Mouse (Mus musculus) heart, postnatal 10 days (tissue): ENCODE results near the gene Krtap24-1. TPM values are rescaled to one million over a fixed set of nuclear protein-coding genes. Genes with fewer than 3 reads are reported as not detected.
A peak's percentile ranks its signal among the peaks of the same experiment; 100 is the strongest.

Experiments used
- DNase-seq, 2 experiments: peaks; one replicate each; pipeline ENCODE4 v3.0.0; 2021
- intact Hi-C: fragments of 180-260 bp; cut with DNase I; formaldehyde crosslinking; loops from one replicate; pipeline ENCODE4 v1.15.1; 2025
- total RNA-seq, 2 experiments: library from RNA; stranded (reverse); gene quantifications; 2 replicates each; pipeline ENCODE4 v1.2.3; 2021

The Krtap24-1 gene
- total RNA-seq = not detected

- intact Hi-C loops = no loop called here
- no peak for DNase-seq
Observed at GRCm38 (mm10) chr16:88611922-88612321, at the start of gene Krtap24-1. Krtap24-1 (minus strand) TSS chr16:88612279.

- peak; percentile 10 to 11 for DNase-seq
- intact Hi-C loops = no loop called here
Observed at GRCm38 (mm10) chr16:88657426-88657825, 45.3 kb upstream of the Krtap24-1 start.

- intact Hi-C loops = no loop called here
- DNase-seq = no peak
Observed at GRCm38 (mm10) chr16:88651952-88652351, 39.9 kb upstream of the Krtap24-1 start.

GRCm38 (mm10) chr16:88651082-88651481 lies 39.0 kb upstream of the Krtap24-1 start:
- intact Hi-C loops = no loop called here
- no peak for DNase-seq

GRCm38 (mm10) chr16:88647358-88647846 lies 35.3 kb upstream of the Krtap24-1 start, which contains the start of gene Krtap26-1:
Krtap26-1 (minus strand) TSS chr16:88647796.
- DNase-seq = no peak
- intact Hi-C loops = no loop called here

- no peak for DNase-seq
- intact Hi-C loops = no loop called here
Observed at GRCm38 (mm10) chr16:88646366-88647111, 34.5 kb upstream of the Krtap24-1 start.

GRCm38 (mm10) chr16:88640053-88640452 lies 28.0 kb upstream of the Krtap24-1 start:
- intact Hi-C loops = no loop called here
- no peak for DNase-seq

GRCm38 (mm10) chr16:88635142-88635541 lies 23.1 kb upstream of the Krtap24-1 start:
- intact Hi-C loops = no loop called here
- DNase-seq = peak; percentile 21 to 27

- intact Hi-C loops = no loop called here
- DNase-seq = no peak
Observed at GRCm38 (mm10) chr16:88631474-88631873, 19.4 kb upstream of the Krtap24-1 start.

- intact Hi-C loops = no loop called here
Observed at GRCm38 (mm10) chr16:88627566-88627965, 15.5 kb upstream of the Krtap24-1 start, which contains the start of gene 2310079G19Rik. 2310079G19Rik (minus strand) TSS chr16:88627666.

GRCm38 (mm10) chr16:88612712-88613111 lies 633 bp upstream of the Krtap24-1 start:
- intact Hi-C loops = no loop called here
- DNase-seq = no peak

More at GRCm38 (mm10) chr16:88627566-88627965, 15.5 kb upstream of the Krtap24-1 start, which contains the start of gene 2310079G19Rik:
- no peak for DNase-seq

- intact Hi-C loops = no loop called here
- DNase-seq = no peak
Observed at GRCm38 (mm10) chr16:88604570-88604969, 7.5 kb downstream of the Krtap24-1 start.

- no peak for DNase-seq
- intact Hi-C loops = no loop called here
Observed at GRCm38 (mm10) chr16:88602464-88602863, 9.6 kb downstream of the Krtap24-1 start.

GRCm38 (mm10) chr16:88600303-88600702 lies 11.8 kb downstream of the Krtap24-1 start:
- DNase-seq = no peak
- intact Hi-C loops = no loop called here

GRCm38 (mm10) chr16:88599504-88600237 lies 12.4 kb downstream of the Krtap24-1 start:
- no peak for DNase-seq
- intact Hi-C loops = no loop called here

- intact Hi-C loops = no loop called here
- no peak for DNase-seq
Observed at GRCm38 (mm10) chr16:88592758-88593157, 19.3 kb downstream of the Krtap24-1 start.

- DNase-seq = no peak
- intact Hi-C loops = no loop called here
Observed at GRCm38 (mm10) chr16:88583338-88583737, 28.7 kb downstream of the Krtap24-1 start.

GRCm38 (mm10) chr16:88575885-88576679 lies 36.0 kb downstream of the Krtap24-1 start:
- intact Hi-C loops = no loop called here
- no peak for DNase-seq

- intact Hi-C loops = no loop called here
- no peak for DNase-seq
Observed at GRCm38 (mm10) chr16:88572904-88573404, 39.1 kb downstream of the Krtap24-1 start.

GRCm38 (mm10) chr16:88570136-88570535 lies 41.9 kb downstream of the Krtap24-1 start:
- DNase-seq = no peak

GRCm38 (mm10) chr16:88569732-88570131 lies 42.3 kb downstream of the Krtap24-1 start:
- DNase-seq = no peak
- intact Hi-C loops = no loop called here

More at GRCm38 (mm10) chr16:88570136-88570535, 41.9 kb downstream of the Krtap24-1 start:
- intact Hi-C loops = no loop called here
